Mouse (Mus musculus) liver, postnatal 0 days (tissue): ENCODE measurements around the gene Prdm5.

ENCODE experiments used
- CTCF ChIP-seq: sonication (generic); IDR thresholded peaks from 2 replicates; pipeline ENCODE4 v1.5.1; 2016; ENCODE audit warnings: antibody characterized with exemption, low read depth
- EP300 ChIP-seq: IDR thresholded peaks from 2 replicates; pipeline ENCODE4 v1.6.1; 2016; ENCODE audit warnings: antibody characterized with exemption, low read depth, mild to moderate bottlenecking

DNA sequence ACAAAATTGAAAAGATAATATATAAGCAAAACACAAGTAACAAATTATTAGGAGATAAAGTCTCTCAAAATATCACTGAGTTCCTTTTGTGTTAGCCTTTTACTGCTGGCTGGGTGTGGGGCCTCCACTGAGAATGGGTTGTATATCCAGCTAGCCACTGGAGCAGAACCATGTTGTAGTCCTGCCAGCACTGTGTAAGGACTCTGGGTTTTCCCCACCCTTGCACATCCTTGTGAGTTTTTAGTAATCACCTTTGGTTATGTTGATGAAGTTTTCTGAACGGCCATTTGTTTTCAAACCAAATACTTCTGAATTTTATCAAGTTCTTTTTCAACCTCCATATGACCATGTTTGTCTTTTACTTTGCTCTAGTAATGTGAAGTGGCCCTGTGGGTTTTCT, 151.7 kb downstream of the Prdm5 start:
- TF ChIP-seq CTCF: no peak
- no peak for TF ChIP-seq EP300
